Mouse (Mus musculus) cortical plate, adult 2 months (tissue): ENCODE data around the gene Slc48a1. TPM values are rescaled to one million over a fixed set of nuclear protein-coding genes. Genes with fewer than 3 reads are reported as not detected.
A peak's percentile ranks its signal among the peaks of the same experiment; 100 is the strongest.

Source experiments
- H3K27ac ChIP-seq: fragments of 200-500 bp; 2 replicates; pipeline ENCODE4 v1.5.1; 2012; ENCODE audit warnings: low read length, control low read depth, inconsistent platforms; ENCODE audit not compliant: insufficient read depth
- H3K4me1 ChIP-seq: fragments of 200-500 bp; 2 replicates; pipeline ENCODE4 v1.6.1; 2011; ENCODE audit warnings: low read length; ENCODE audit not compliant: control insufficient read depth, insufficient read depth
- H3K4me3 ChIP-seq: fragments of 200-500 bp; 2 replicates; pipeline ENCODE4 v1.5.1; 2011; ENCODE audit warnings: mild to moderate bottlenecking, low read length, control low read depth; ENCODE audit not compliant: insufficient read depth
- CTCF ChIP-seq: fragments of 200-500 bp; IDR thresholded peaks from 2 replicates; pipeline ENCODE4 v1.5.1; 2011; ENCODE audit warnings: mild to moderate bottlenecking, control low read depth, low read length; ENCODE audit not compliant: insufficient read depth; ENCODE audit errors: extremely low read depth
- POLR2A ChIP-seq: fragments of 200-500 bp; IDR thresholded peaks from 2 replicates; pipeline ENCODE4 v1.6.1; 2011; ENCODE audit warnings: mild to moderate bottlenecking, low read length, control low read depth; ENCODE audit not compliant: insufficient read depth; ENCODE audit errors: extremely low read depth
- polyA plus RNA-seq: library from polyadenylated mRNA; depleted of rRNA; stranded (reverse); fragments of >200 nt; gene quantifications from 2 replicates; pipeline ENCODE4 v1.2.3, GENCODE M21; 2012

Slc48a1 gene
- polyA plus RNA-seq, 1 experiment: 155 TPM

DNA sequence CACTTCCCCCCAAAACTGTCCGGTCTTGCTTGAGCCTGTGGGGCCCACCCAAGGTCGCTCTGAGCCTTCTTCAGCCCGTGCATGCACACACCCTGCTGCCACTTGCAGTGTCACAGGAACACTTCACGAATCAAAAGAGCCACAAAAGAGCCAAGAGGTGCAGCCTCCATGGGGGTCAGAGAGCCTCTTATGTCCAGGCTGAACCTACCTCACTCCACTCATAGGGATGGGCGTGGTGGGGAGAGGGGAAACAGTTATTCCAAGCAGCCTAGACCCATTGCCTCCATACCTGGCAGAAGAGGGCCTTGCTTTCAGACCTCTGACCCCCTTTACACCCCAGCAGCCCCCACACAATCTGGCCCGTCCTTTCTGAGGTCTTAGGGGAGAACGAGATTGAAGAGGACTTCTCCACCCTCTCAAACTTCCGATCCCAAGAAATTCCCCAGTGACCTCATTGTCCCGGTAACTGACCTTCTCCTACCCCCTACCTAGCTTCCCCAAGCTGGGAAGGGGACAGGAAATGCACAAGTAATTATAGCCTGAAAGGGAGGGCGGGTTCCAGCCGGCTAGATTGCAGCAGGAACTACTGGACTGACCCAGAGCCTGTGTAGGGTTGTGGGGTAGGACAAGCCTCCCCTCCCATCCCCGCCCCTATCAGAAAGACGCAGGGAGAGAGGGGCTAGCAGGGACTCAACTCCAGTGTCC is 13.1 kb upstream of the Slc48a1 start:
- H3K4me1 ChIP-seq: no peaks in the 10 kb centered on the region; the same call in 1 of the 2 replicates
- peak overlapping the region; percentile 86; the same call in 1 of the 2 replicates for H3K27ac ChIP-seq
- peak overlapping the region; percentile 61 for H3K4me3 ChIP-seq
- no peak for TF ChIP-seq POLR2A
- no peak for TF ChIP-seq CTCF

DNA sequence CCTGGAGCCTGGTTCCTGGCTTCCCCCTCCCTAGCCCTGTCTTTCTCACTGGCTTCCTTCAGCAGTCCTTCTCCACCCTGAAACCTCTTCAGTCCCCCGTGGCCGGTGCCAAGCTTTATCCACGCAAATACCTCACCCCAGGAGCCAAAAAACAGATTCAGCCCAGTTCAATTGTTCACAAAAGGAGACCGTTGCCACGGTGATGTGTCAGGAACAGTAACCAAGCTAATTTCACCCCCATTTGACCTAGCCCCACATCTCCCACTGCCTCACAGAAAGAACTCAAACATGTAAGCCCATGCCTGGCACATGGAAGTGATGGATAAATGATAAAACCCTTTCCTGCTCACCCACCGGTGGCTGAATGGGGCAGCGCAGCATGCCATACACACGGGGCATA is 12.1 kb upstream of the Slc48a1 start:
- TF ChIP-seq CTCF (no peak), POLR2A (0 out of 2 replicates have a peak, but pooled peaks have one; percentile 19)
- H3K4me3 ChIP-seq: peak overlapping the region; percentile 61
- H3K4me1 ChIP-seq: no peaks in the 10 kb centered on the region
- peak overlapping the region; percentile 86 for H3K27ac ChIP-seq

DNA sequence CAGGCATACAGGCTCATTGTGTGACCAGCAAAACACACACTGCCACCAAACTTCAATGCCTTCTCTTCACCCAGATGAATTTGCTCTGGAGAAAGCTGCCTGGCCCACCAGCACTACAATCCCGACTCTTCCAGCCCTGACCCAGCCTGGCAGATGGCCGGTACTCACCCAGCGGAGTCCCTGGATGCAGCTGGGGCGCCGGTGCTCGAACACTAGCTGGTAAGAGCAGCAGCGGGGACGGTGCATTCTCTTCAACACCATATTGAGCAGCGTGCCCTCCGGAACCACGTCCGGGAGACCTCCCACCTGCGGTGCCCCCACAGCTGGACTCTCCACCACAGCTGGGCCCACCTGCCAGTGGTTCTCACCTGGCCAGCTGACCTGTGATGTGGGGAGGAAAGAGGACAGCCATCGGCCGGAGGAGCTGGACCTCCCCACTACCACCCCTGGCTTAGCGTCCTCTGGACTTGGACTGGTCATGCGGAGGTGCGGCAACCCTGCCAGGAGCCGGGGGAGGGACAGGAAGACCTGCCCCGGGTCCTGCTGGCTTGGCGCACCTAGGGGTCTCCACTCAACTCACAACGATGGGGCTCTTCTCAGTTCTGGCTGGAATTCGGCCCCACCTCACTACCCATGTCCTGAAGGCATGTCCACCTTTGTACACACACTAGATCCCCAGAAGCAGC is 11.6 kb upstream of the Slc48a1 start:
- Histone ChIP-seq H3K27ac (peak overlapping the region; percentile 86), H3K4me3 (peak overlapping the region; percentile 61), H3K4me1 (no peaks in the 10 kb centered on the region)
- TF ChIP-seq POLR2A (no peak), CTCF (no peak)

DNA sequence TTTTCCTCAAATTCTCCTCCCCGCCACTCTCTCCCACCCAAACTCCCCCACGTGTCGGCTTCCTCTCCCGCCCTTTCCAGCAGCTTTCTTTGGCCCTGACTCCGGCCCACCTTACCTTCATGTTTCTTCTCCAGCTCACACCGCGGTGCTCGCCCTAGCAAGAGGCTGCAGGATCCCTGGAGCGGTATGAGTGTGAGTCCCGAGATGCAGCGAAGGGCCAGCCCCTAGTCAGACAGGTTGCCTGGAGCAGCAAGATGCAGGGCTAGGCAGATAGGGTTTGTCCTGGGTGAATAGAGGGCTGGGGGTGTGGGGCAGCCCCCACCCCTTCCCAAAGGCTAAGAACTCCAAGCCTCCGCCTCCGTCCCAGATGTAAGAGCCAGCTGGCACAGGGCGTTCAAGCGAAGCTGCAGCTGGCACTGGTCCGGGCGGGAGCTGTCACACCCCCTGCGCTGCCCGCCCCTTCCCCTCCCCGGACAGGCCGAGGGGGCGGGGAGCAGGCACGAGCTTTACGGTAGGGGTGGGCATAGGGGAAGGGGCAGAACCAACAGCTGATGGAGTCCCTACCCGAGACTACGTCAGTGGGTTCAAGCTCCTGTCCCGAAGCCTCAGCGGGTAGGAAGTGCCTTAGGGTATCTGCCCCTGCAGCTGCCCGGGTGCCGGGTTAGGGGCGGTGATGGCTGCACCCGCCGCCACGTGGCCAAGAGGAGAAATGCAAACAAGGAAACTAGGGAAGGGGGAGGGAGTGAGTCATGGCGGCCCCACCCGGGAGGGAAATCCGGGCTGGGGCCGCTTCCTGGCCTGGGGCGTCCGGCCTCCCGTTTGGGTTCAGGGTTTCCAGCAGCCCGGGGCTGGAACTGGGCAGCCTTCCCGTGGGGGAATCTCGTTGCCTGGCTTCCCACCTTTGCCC is 10.8 kb upstream of the Slc48a1 start, which contains the start of gene Rapgef3:
Gene Rapgef3 (minus strand): TSS at position 693 of the 907 bp plus-strand sequence.
- Histone ChIP-seq H3K4me3 (peak within 1 kb of the TSS; percentile 61), H3K27ac (peak within 1 kb of the TSS; percentile 86), H3K4me1 (no peaks in the 10 kb centered on the region)
- TF ChIP-seq POLR2A (peak; percentile 52; the same call in 1 of the 2 replicates), CTCF (peak; percentile 30)

DNA sequence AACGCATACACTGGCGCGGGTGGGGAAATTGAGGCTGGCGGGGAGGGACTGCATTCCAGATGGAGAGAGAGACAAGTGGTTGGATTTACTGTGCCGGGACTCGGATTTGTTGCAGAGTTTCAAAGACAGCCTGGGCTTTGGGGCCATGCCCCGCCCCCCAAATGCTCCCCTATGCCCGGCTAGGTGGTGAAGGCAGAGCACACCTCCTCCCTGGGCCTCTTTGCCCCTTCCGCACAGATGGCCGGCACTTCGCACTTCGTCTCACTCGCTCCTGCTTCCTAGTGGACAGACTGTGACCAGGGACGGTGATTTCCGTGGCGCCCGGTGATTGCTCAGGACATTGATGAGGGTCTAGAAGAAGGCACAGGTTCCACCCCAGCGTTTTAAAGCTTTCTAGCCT is 10.1 kb upstream of the Slc48a1 start:
- peak overlapping the region; percentile 55; the same call in 1 of the 2 replicates for H3K27ac ChIP-seq

DNA sequence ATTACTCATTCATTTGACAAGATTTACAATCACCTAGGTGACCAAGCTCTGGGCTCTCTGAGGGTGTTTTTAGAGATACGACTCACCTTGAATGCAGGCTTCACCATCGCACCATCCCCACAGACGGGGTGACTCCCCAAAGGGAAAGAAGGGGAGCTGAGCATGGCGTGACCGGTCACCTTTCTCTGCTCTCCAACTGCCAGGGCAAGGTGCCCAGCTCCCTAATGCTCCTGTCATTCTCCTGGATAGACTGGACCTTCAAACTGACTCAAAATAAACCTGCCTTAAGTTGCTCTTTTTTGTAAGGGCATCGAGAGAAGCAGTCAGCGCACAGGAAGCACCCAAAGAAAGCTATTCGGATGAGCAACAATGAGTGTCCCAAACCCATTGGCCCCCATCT is 8.0 kb upstream of the Slc48a1 start:
- Histone ChIP-seq H3K4me3 (no peak overlapping the region), H3K4me1 (no peaks in the 10 kb centered on the region), H3K27ac (no peak overlapping the region)
- TF ChIP-seq POLR2A (no peak), CTCF (no peak)

More for the DNA sequence above, 10.1 kb upstream of the Slc48a1 start:
- Histone ChIP-seq H3K4me1 (no peaks in the 10 kb centered on the region), H3K4me3 (peak overlapping the region; percentile 61; the same call in 1 of the 2 replicates)
- TF ChIP-seq CTCF: no peak
- TF ChIP-seq POLR2A: no peak

DNA sequence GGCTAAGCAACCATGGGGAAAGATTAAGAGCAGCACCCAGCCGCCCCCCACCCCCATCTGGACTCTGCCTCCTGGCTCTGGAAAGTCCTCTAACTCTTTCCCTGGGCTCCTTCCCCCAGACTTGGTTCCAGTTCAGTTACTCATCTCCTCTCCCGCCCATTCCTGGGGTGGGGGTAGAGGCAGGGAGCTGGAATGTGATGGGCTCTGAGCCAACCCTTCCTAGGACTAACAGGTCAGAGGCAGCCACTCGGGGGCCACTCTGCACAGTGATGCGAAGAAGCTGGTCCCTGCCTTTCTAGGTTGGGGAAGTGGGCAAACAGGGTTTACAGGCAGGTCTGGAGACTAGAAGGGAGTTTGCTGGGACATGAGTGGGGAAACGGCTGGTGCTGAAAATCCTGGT is 5.2 kb upstream of the Slc48a1 start:
- TF ChIP-seq POLR2A (no peak), CTCF (no peak)
- Histone ChIP-seq H3K4me3 (no peak overlapping the region), H3K27ac (no peak overlapping the region), H3K4me1 (no peaks in the 10 kb centered on the region)

DNA sequence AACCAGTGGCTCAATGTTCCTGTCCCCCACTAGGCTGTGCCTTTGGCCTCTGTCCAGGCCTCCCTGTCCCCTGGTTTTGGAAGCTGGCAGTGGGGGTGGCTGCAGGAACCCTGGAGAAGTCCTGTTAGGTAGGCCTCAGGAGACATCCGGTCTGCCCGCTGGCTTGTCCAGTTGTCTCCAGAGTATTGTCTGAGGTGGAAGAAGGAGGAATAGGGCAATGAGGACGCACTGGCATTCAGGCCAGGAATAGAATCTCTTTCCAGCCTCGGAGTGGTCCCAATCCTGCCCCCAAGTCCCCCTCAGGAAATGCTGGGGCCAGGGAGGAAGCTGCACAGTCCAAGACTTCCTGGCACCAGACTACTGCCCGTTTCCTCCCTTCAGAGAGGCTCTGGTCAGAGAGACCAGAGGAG is 4.4 kb upstream of the Slc48a1 start:
- no peak overlapping the region for H3K27ac ChIP-seq
- H3K4me1 ChIP-seq: no peaks in the 10 kb centered on the region
- TF ChIP-seq CTCF (no peak), POLR2A (no peak)
- H3K4me3 ChIP-seq: no peak overlapping the region

DNA sequence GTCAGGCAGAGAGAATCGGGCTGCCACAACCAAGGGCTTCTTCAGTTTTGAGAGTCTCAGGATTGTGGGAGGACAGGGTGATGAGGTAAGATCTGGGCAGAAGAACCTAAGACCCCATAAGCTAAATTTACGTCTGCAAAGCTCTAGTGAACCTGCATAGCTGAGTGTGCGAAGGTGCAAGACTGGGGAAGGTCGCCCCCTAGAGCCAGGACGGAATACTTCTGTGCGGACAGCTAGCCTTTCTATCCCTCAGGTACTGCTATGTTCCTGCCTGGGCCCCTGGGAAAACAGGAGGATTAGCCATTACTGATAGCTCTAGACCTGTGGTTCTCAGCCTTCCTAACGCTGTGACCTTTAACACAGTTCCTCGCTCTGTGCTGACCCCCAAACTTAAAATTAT is 1.8 kb upstream of the Slc48a1 start:
- peak; percentile 91 for TF ChIP-seq CTCF
- TF ChIP-seq POLR2A: no peak
- H3K27ac ChIP-seq: no peak overlapping the region
- H3K4me1 ChIP-seq: no peaks in the 10 kb centered on the region; the same call in 1 of the 2 replicates
- H3K4me3 ChIP-seq: no peak overlapping the region
